Mouse (Mus musculus) lung, embryonic 14.5 days (tissue): ENCODE data around the gene Ddx42. TPM values are rescaled to one million over a fixed set of nuclear protein-coding genes. Genes with fewer than 3 reads are reported as not detected.
"Not testable (repeated sequence)": the region's sequence is repeated elsewhere in the genome, so short reads cannot be mapped to it uniquely, and the experiment has no call there.

ENCODE experiments used
- ATAC-seq: fragments of 200-750 bp; cut with Nextera tagmentation; 2 replicates; pipeline ENCODE4 v1.8.0; 2017; ENCODE audit warnings: mild to moderate bottlenecking, moderate TSS enrichment, moderate library complexity; ENCODE audit not compliant: insufficient read depth
- DNase-seq: peaks from one replicate; pipeline ENCODE4 v3.0.0-alpha.2; 2015
- H3K27ac ChIP-seq: fragments of 300-500 bp; sonication (generic); 2 replicates; pipeline ENCODE4 v1.5.1; 2014; ENCODE audit warnings: low read depth, mild to moderate bottlenecking, moderate library complexity
- H3K27me3 ChIP-seq: fragments of 300-500 bp; sonication (generic); 2 replicates; pipeline ENCODE4 v1.6.1; 2014; ENCODE audit warnings: low read length, control low read depth; ENCODE audit not compliant: insufficient read depth
- H3K36me3 ChIP-seq: fragments of 300-500 bp; sonication (generic); 2 replicates; pipeline ENCODE4 v1.6.1; 2014; ENCODE audit warnings: control low read depth; ENCODE audit not compliant: insufficient read depth
- H3K4me1 ChIP-seq: fragments of 300-500 bp; sonication (generic); 2 replicates; pipeline ENCODE4 v1.6.1; 2014; ENCODE audit warnings: antibody characterized with exemption, control low read depth; ENCODE audit not compliant: insufficient read depth
- H3K4me2 ChIP-seq: fragments of 300-500 bp; sonication (generic); 2 replicates; pipeline ENCODE4 v1.6.1; 2014; ENCODE audit warnings: mild to moderate bottlenecking
- H3K4me3 ChIP-seq: fragments of 300-500 bp; sonication (generic); 2 replicates; pipeline ENCODE4 v1.5.1; 2014; ENCODE audit warnings: low read depth, low read length
- H3K9ac ChIP-seq: fragments of 300-500 bp; sonication (generic); 2 replicates; pipeline ENCODE4 v1.6.1; 2014
- H3K9me3 ChIP-seq: fragments of 300-500 bp; sonication (generic); 2 replicates; pipeline ENCODE4 v1.6.1; 2016; ENCODE audit warnings: low read depth, low read length, control low read depth
- CTCF ChIP-seq: IDR thresholded peaks from 2 replicates; pipeline ENCODE4 v1.5.1; 2016; ENCODE audit warnings: antibody characterized with exemption, low read depth
- WGBS: fragments of 180-500 bp; shearing (Covaris S2); extraction: QIAGEN DNeasy Blood & Tissue Kit; methylation state at CpG from one replicate; pipeline ENCODE4 v1.1.7; 2014; 5-methylcytosine and 5-hydroxymethylcytosine counted together
- polyA plus RNA-seq: library from polyadenylated mRNA; unstranded; fragments of >200 nt; fragmentation: Nextera tagmentation; extraction: Ambion mirVana; gene quantifications from 2 replicates; pipeline ENCODE4 v1.2.1, GENCODE M21; 2014

The Ddx42 gene
- polyA plus RNA-seq, 1 experiment from 2014 or later, result 82.1 TPM

- not testable (repeated sequence) for H3K27ac ChIP-seq, H3K9me3 ChIP-seq, H3K4me1 ChIP-seq, H3K9ac ChIP-seq, H3K4me2 ChIP-seq, H3K27me3 ChIP-seq, DNase-seq, H3K4me3 ChIP-seq, ATAC-seq
- 0 out of 2 replicates have a peak, but pooled peaks have one; percentile 17 for TF ChIP-seq CTCF
- WGBS, result 73% methylated on average over 8 of the region's 8 CpGs
- peaks cover 81% of the 10 kb centered on the region for H3K36me3 ChIP-seq
Observed at GRCm38 (mm10) chr11:106233978-106234377, 17.3 kb downstream of the Ddx42 start.

- peaks cover 99% of the 10 kb centered on the region for H3K36me3 ChIP-seq
- TF ChIP-seq CTCF, result peak; percentile 42
- no peak overlapping the region for H3K4me3 ChIP-seq
- no peaks in the 10 kb centered on the region for H3K27me3 ChIP-seq
- peaks cover 5% of the 10 kb centered on the region; the same call in 1 of the 2 replicates for H3K9me3 ChIP-seq
- no peak overlapping the region for H3K4me2 ChIP-seq
- no peak overlapping the region for H3K9ac ChIP-seq
- DNase-seq, result peak; percentile 44
- no peak for ATAC-seq
- H3K4me1 ChIP-seq, result no peaks in the 10 kb centered on the region
- no peak overlapping the region for H3K27ac ChIP-seq
- 83% methylated on average over 1 of the region's 1 CpGs for WGBS
Observed at GRCm38 (mm10) chr11:106246834-106247233, 30.1 kb downstream of the Ddx42 start.

- Histone ChIP-seq H3K36me3 (peaks cover 96% of the 10 kb centered on the region), H3K27me3 (no peaks in the 10 kb centered on the region), H3K9me3 (peaks cover 5% of the 10 kb centered on the region; the same call in 1 of the 2 replicates), H3K27ac (no peak overlapping the region), H3K4me1 (no peaks in the 10 kb centered on the region), H3K4me3 (no peak overlapping the region), H3K4me2 (no peak overlapping the region), H3K9ac (no peak overlapping the region)
- no peak for TF ChIP-seq CTCF
- no peak for ATAC-seq
- DNase-seq, result no peak
- WGBS, result 81% methylated on average over 7 of the region's 7 CpGs
Observed at GRCm38 (mm10) chr11:106249326-106249725, 32.6 kb downstream of the Ddx42 start.

GRCm38 (mm10) chr11:106254767-106255166 is 38.0 kb downstream of the Ddx42 start:
- Histone ChIP-seq H3K4me2 (peak overlapping the region; percentile 95), H3K9ac (peak overlapping the region; percentile 78), H3K36me3 (peaks cover 69% of the 10 kb centered on the region), H3K4me1 (peaks cover 10% of the 10 kb centered on the region; the same call in 1 of the 2 replicates), H3K4me3 (peak overlapping the region; percentile 81), H3K27ac (no peak overlapping the region), H3K9me3 (no peaks in the 10 kb centered on the region), H3K27me3 (no peaks in the 10 kb centered on the region)
- ATAC-seq, result no peak
- 11% methylated on average over 2 of the region's 2 CpGs for WGBS
- DNase-seq, result no peak
- TF ChIP-seq CTCF, result no peak

GRCm38 (mm10) chr11:106255174-106255573 is 38.4 kb downstream of the Ddx42 start:
- DNase-seq (peak; percentile 21), ATAC-seq (peak; percentile 0; the same call in 1 of the 2 replicates)
- peak overlapping the region; percentile 81 for H3K4me3 ChIP-seq
- 2% methylated on average over 22 of the region's 22 CpGs for WGBS
- peak overlapping the region; percentile 78 for H3K9ac ChIP-seq
- TF ChIP-seq CTCF, result no peak
- H3K4me1 ChIP-seq, result peaks cover 10% of the 10 kb centered on the region; the same call in 1 of the 2 replicates
- H3K4me2 ChIP-seq, result peak overlapping the region; percentile 95
- no peaks in the 10 kb centered on the region for H3K27me3 ChIP-seq
- no peaks in the 10 kb centered on the region for H3K9me3 ChIP-seq
- H3K27ac ChIP-seq, result peak overlapping the region; percentile 50; the same call in 1 of the 2 replicates
- peaks cover 66% of the 10 kb centered on the region for H3K36me3 ChIP-seq

- Histone ChIP-seq H3K4me2 (peak within 1 kb of the TSS; percentile 95), H3K27ac (peak within 1 kb of the TSS; percentile 76), H3K36me3 (peaks cover 64% of the 10 kb centered on the region), H3K4me3 (peak within 1 kb of the TSS; percentile 81), H3K4me1 (peaks cover 10% of the 10 kb centered on the region; the same call in 1 of the 2 replicates), H3K9me3 (no peaks in the 10 kb centered on the region), H3K27me3 (no peaks in the 10 kb centered on the region), H3K9ac (peak within 1 kb of the TSS; percentile 78)
- peak; percentile 47 for TF ChIP-seq CTCF
- ATAC-seq, result peak; percentile 95
- under 1% methylated on average over 42 of the region's 42 CpGs for WGBS
- DNase-seq, result peak; percentile 98
Observed at GRCm38 (mm10) chr11:106255685-106256451, 39.1 kb downstream of the Ddx42 start, which contains the start of the genes Ftsj3 and Psmc5. Gene Ftsj3 (minus strand): TSS chr11:106256079. Gene Psmc5 (plus strand): TSS chr11:106256154.

GRCm38 (mm10) chr11:106256775-106257174 is 40.0 kb downstream of the Ddx42 start:
- ATAC-seq (no peak), DNase-seq (no peak)
- no peak overlapping the region for H3K27ac ChIP-seq
- H3K9me3 ChIP-seq, result no peaks in the 10 kb centered on the region
- peak overlapping the region; percentile 81 for H3K4me3 ChIP-seq
- H3K4me2 ChIP-seq, result peak overlapping the region; percentile 95
- peaks cover 10% of the 10 kb centered on the region; the same call in 1 of the 2 replicates for H3K4me1 ChIP-seq
- H3K27me3 ChIP-seq, result no peaks in the 10 kb centered on the region
- H3K9ac ChIP-seq, result peak overlapping the region; percentile 78
- WGBS, result 54% methylated on average over 5 of the region's 5 CpGs
- TF ChIP-seq CTCF, result no peak
- peaks cover 64% of the 10 kb centered on the region for H3K36me3 ChIP-seq
